Mouse (Mus musculus): Measurements from ENCODE around the gene Eif4b. TPM values are rescaled to one million over a fixed set of nuclear protein-coding genes. Genes with fewer than 3 reads are reported as not detected.
A peak's percentile ranks its signal among the peaks of the same experiment; 100 is the strongest.

Eif4b gene
- polyA plus RNA-seq, 1 experiment = 75.9 TPM

- H3K4me3 ChIP-seq (ENCODE audit: control insufficient read depth, low read depth, low read length) = no peak overlapping the region
- H3K27me3 ChIP-seq (ENCODE audit: control insufficient read depth, insufficient read depth, low read length) = no peaks in the 10 kb centered on the region; the same call in none of the 2 replicates
- H3K36me3 ChIP-seq (ENCODE audit: control insufficient read depth, insufficient read depth, low read length) = no peaks in the 10 kb centered on the region
- H3K27ac ChIP-seq (ENCODE audit: control insufficient read depth, insufficient read depth, low read depth, low read length) = peak overlapping the region; percentile 74
- peaks cover 10% of the 10 kb centered on the region for H3K4me1 ChIP-seq (ENCODE audit: control insufficient read depth, insufficient read depth, low read length)
- TF ChIP-seq CTCF (IDR thresholded peaks at IDR 0.05; ENCODE audit: control insufficient read depth, insufficient read depth, insufficient replicate concordance, low read depth, low read length) (no peak), POLR2A (IDR thresholded peaks at IDR 0.05; ENCODE audit: control insufficient read depth, low read depth, low read length) (no peak)
These were observed 69.6 kb downstream of the Eif4b start for GRCm38 (mm10) chr15:102142914-102143912.

- peaks cover 10% of the 10 kb centered on the region for H3K4me1 ChIP-seq (ENCODE audit: control insufficient read depth, insufficient read depth, low read length)
- TF ChIP-seq POLR2A (IDR thresholded peaks at IDR 0.05; ENCODE audit: control insufficient read depth, low read depth, low read length) (no peak), CTCF (IDR thresholded peaks at IDR 0.05; ENCODE audit: control insufficient read depth, insufficient read depth, insufficient replicate concordance, low read depth, low read length) (no peak)
- H3K27me3 ChIP-seq (ENCODE audit: control insufficient read depth, insufficient read depth, low read length) = no peaks in the 10 kb centered on the region; the same call in none of the 2 replicates
- peak within 1 kb of the TSS; percentile 74 for H3K27ac ChIP-seq (ENCODE audit: control insufficient read depth, insufficient read depth, low read depth, low read length)
- no peaks in the 10 kb centered on the region for H3K36me3 ChIP-seq (ENCODE audit: control insufficient read depth, insufficient read depth, low read length)
- peak within 1 kb of the TSS; percentile 49 for H3K4me3 ChIP-seq (ENCODE audit: control insufficient read depth, low read depth, low read length)
These were observed 70.7 kb downstream of the Eif4b start, which contains the start of gene Igfbp6 for GRCm38 (mm10) chr15:102144274-102144711. TSS of gene Igfbp6 (plus strand) at chr15:102144362.

GRCm38 (mm10) chr15:102144726-102145125 lies 71.2 kb downstream of the Eif4b start:
- H3K4me3 ChIP-seq (ENCODE audit: control insufficient read depth, low read depth, low read length) = peak overlapping the region; percentile 49
- no peaks in the 10 kb centered on the region for H3K36me3 ChIP-seq (ENCODE audit: control insufficient read depth, insufficient read depth, low read length)
- H3K27ac ChIP-seq (ENCODE audit: control insufficient read depth, insufficient read depth, low read depth, low read length) = 0 out of 2 replicates have a peak overlapping the region, but pooled peaks have one; percentile 20
- no peak for TF ChIP-seq POLR2A (IDR thresholded peaks at IDR 0.05; ENCODE audit: control insufficient read depth, low read depth, low read length)
- H3K27me3 ChIP-seq (ENCODE audit: control insufficient read depth, insufficient read depth, low read length) = no peaks in the 10 kb centered on the region; the same call in none of the 2 replicates
- peaks cover 10% of the 10 kb centered on the region for H3K4me1 ChIP-seq (ENCODE audit: control insufficient read depth, insufficient read depth, low read length)

GRCm38 (mm10) chr15:102145330-102145729 lies 71.8 kb downstream of the Eif4b start:
- Histone ChIP-seq H3K4me1 (ENCODE audit: control insufficient read depth, insufficient read depth, low read length) (peaks cover 10% of the 10 kb centered on the region), H3K27ac (ENCODE audit: control insufficient read depth, insufficient read depth, low read depth, low read length) (peak overlapping the region; percentile 20; the same call in 1 of the 2 replicates), H3K27me3 (ENCODE audit: control insufficient read depth, insufficient read depth, low read length) (no peaks in the 10 kb centered on the region; the same call in none of the 2 replicates), H3K36me3 (ENCODE audit: control insufficient read depth, insufficient read depth, low read length) (no peaks in the 10 kb centered on the region), H3K4me3 (ENCODE audit: control insufficient read depth, low read depth, low read length) (peak overlapping the region; percentile 49)
- no peak for TF ChIP-seq POLR2A (IDR thresholded peaks at IDR 0.05; ENCODE audit: control insufficient read depth, low read depth, low read length)
- TF ChIP-seq CTCF (IDR thresholded peaks at IDR 0.05; ENCODE audit: control insufficient read depth, insufficient read depth, insufficient replicate concordance, low read depth, low read length) = no peak

GRCm38 (mm10) chr15:102146089-102146488 lies 72.5 kb downstream of the Eif4b start:
- H3K27me3 ChIP-seq (ENCODE audit: control insufficient read depth, insufficient read depth, low read length) = no peaks in the 10 kb centered on the region; the same call in none of the 2 replicates
- no peak overlapping the region for H3K4me3 ChIP-seq (ENCODE audit: control insufficient read depth, low read depth, low read length)
- no peaks in the 10 kb centered on the region for H3K36me3 ChIP-seq (ENCODE audit: control insufficient read depth, insufficient read depth, low read length)
- H3K27ac ChIP-seq (ENCODE audit: control insufficient read depth, insufficient read depth, low read depth, low read length) = no peak overlapping the region
- TF ChIP-seq POLR2A (IDR thresholded peaks at IDR 0.05; ENCODE audit: control insufficient read depth, low read depth, low read length) (no peak), CTCF (IDR thresholded peaks at IDR 0.05; ENCODE audit: control insufficient read depth, insufficient read depth, insufficient replicate concordance, low read depth, low read length) (no peak)
- H3K4me1 ChIP-seq (ENCODE audit: control insufficient read depth, insufficient read depth, low read length) = peaks cover 13% of the 10 kb centered on the region

Other genes starting within 250 kb of the Eif4b start
- 0.13 TPM in 1 of 2 replicates, not detected in the other for gene Krt1, start 223.0 kb upstream of the Eif4b start, polyA plus RNA-seq (2012; rRNA removed)
- 0.57 and 0.88 TPM in 2 replicates for gene Krt77, start 204.1 kb upstream of the Eif4b start, polyA plus RNA-seq (2012; rRNA removed)
- gene Krt76, start 180.9 kb upstream of the Eif4b start, polyA plus RNA-seq (2012; rRNA removed) = 0.18 and 0.20 TPM in 2 replicates
- gene Krt4, start 149.0 kb upstream of the Eif4b start, polyA plus RNA-seq (2012; rRNA removed) = 0.20 TPM in 1 of 2 replicates, not detected in the other
- gene Krt79, start 133.4 kb upstream of the Eif4b start, polyA plus RNA-seq (2012; rRNA removed) = 0.40 and 0.61 TPM in 2 replicates
- 0.48 and 0.63 TPM in 2 replicates for gene Krt78, start 119.5 kb upstream of the Eif4b start, polyA plus RNA-seq (2012; rRNA removed)
- 9.3 and 16.7 TPM in 2 replicates for gene Krt8, start 69.3 kb upstream of the Eif4b start, polyA plus RNA-seq (2012; rRNA removed)
- gene Krt18, start 45.6 kb upstream of the Eif4b start, polyA plus RNA-seq (2012; rRNA removed) = 0.52 and 5.1 TPM in 2 replicates
- 6.5 and 6.9 TPM in 2 replicates for gene Tns2, start 26.6 kb downstream of the Eif4b start, polyA plus RNA-seq (2012; rRNA removed)
- gene Spryd3, start 62.5 kb downstream of the Eif4b start, polyA plus RNA-seq (2012; rRNA removed) = 42.1 and 46.6 TPM in 2 replicates
- gene Igfbp6, start 70.6 kb downstream of the Eif4b start, polyA plus RNA-seq (2012; rRNA removed) = 25.5 and 27.3 TPM in 2 replicates
- 0.12 and 0.14 TPM in 2 replicates for gene Soat2, start 76.8 kb downstream of the Eif4b start, polyA plus RNA-seq (2012; rRNA removed)
- gene Zfp740, start 129.5 kb downstream of the Eif4b start, polyA plus RNA-seq (2012; rRNA removed) = 9.9 and 11.3 TPM in 2 replicates
- 23.1 and 27.3 TPM in 2 replicates for gene Csad, start 131.0 kb downstream of the Eif4b start, polyA plus RNA-seq (2012; rRNA removed)
- gene Itgb7, start 158.2 kb downstream of the Eif4b start, polyA plus RNA-seq (2012; rRNA removed) = 0.17 and 0.23 TPM in 2 replicates
- gene Rarg, start 183.7 kb downstream of the Eif4b start, polyA plus RNA-seq (2012; rRNA removed) = 2.6 and 3.9 TPM in 2 replicates
- gene Gm9918, start 196.8 kb downstream of the Eif4b start, polyA plus RNA-seq (2012; rRNA removed) = 0.08 and 0.10 TPM in 2 replicates
- 12.1 and 14.3 TPM in 2 replicates for gene Mfsd5, start 205.7 kb downstream of the Eif4b start, polyA plus RNA-seq (2012; rRNA removed)
- 41.4 and 45.3 TPM in 2 replicates for gene Espl1, start 222.5 kb downstream of the Eif4b start, polyA plus RNA-seq (2012; rRNA removed)

Measured in testis, adult 2 months (tissue).